Comparison of ENCODE assay signal across 18 mouse cellular contexts in genomic region chr7:72259045-72259444, GRCm38 (mm10). TPM values are rescaled to one million over a fixed set of nuclear protein-coding genes. Genes with fewer than 3 reads are reported as not detected.
DNase-seq lines count a peak whose midpoint lies in the region; ATAC-seq and TF ChIP-seq lines count a peak whose summit lies in the region.
"Had no signal": no experiment of that assay in that cellular context is flagged by ENCODE, and none has a peak within 500 bp of the region (broad histone marks: within the 10 kb centered on the region; RNA-seq: fewer than 3 reads in every experiment).

No protein-coding gene starts in this region.

- peak; percentile 80 for DNase-seq in left cerebral cortex, postnatal 4 days
- no peak for DNase-seq in left cerebral cortex, postnatal 14 days (ENCODE audit: low spot score in 2 of 2)
- DNase-seq in cerebellum, adult 2 months = peak; percentile 25 to 60
- peak; percentile 6 for DNase-seq in cerebellum, adult 9-11 months
- peak; percentile 42 to 52 for DNase-seq in cerebellum, postnatal 36 days
- DNase-seq in thymus, adult 2 months = no peak
- DNase-seq: adrenal gland, adult 8-10 months; embryo, embryonic 11 days; gastrocnemius, postnatal 10 days; heart, adult 18-20 months; heart, postnatal 10 days; kidney, adult 2 months had no signal

- TF ChIP-seq CTCF in cerebellum, adult 2 months (IDR thresholded peaks at IDR 0.05; ENCODE audit: borderline replicate concordance, insufficient read depth, low read depth, low read length) = no peak
- TF ChIP-seq CTCF in thymus, adult 2 months (IDR thresholded peaks at IDR 0.05; ENCODE audit: borderline replicate concordance, control insufficient read depth, extremely low read depth, insufficient read depth, low read length, poor library complexity) = no peak

- H3K4me2 ChIP-seq in kidney, embryonic 15.5 days = no peak overlapping the region
- H3K4me2 ChIP-seq: embryonic facial prominence, embryonic 15.5 days; hindbrain, embryonic 14.5 days had no signal

- 14% methylated on average over 10 of the region's 10 CpGs for WGBS in cerebellum, adult 2 months
- 89% methylated on average over 10 of the region's 10 CpGs for WGBS in kidney, embryonic 15.5 days
- WGBS in thymus, adult 2 months = 94% methylated on average over 10 of the region's 10 CpGs

- no peak for TF ChIP-seq POLR2A in cerebellum, adult 2 months (IDR thresholded peaks at IDR 0.05; ENCODE audit: borderline replicate concordance, insufficient read depth, low read length)
- TF ChIP-seq POLR2A in thymus, adult 2 months (IDR thresholded peaks at IDR 0.05; ENCODE audit: control insufficient read depth, extremely low read depth, insufficient read depth, low read length, poor library complexity) = no peak

- no peak overlapping the region for H3K9ac ChIP-seq in kidney, embryonic 15.5 days
- H3K9ac ChIP-seq: embryonic facial prominence, embryonic 15.5 days; hindbrain, embryonic 14.5 days had no signal

- ATAC-seq in kidney, embryonic 15.5 days (replicated peaks; ENCODE audit: low FRiP score) = no peak
- ATAC-seq: forebrain, embryonic 16.5 days; intestine, embryonic 16.5 days had no signal

- H3K36me3 ChIP-seq in kidney, embryonic 15.5 days = no peaks in the 10 kb centered on the region
- no peaks in the 10 kb centered on the region for H3K36me3 ChIP-seq in thymus, adult 2 months (ENCODE audit: control insufficient read depth, insufficient read depth, low read length)
- H3K36me3 ChIP-seq: embryonic facial prominence, embryonic 15.5 days; heart, embryonic 10.5 days had no signal

- no peak overlapping the region for H3K27ac ChIP-seq in cerebellum, adult 2 months (ENCODE audit: insufficient read depth, low read length)
- no peak overlapping the region for H3K27ac ChIP-seq in kidney, embryonic 15.5 days
- no peak overlapping the region for H3K27ac ChIP-seq in thymus, adult 2 months (ENCODE audit: control insufficient read depth, insufficient read depth, low read length)
- H3K27ac ChIP-seq: embryonic facial prominence, embryonic 15.5 days; heart, embryonic 10.5 days; hindbrain, embryonic 14.5 days had no signal

- H3K27me3 ChIP-seq in cerebellum, adult 2 months (ENCODE audit: control insufficient read depth, insufficient read depth, low read length) = no peaks in the 10 kb centered on the region
- no peaks in the 10 kb centered on the region for H3K27me3 ChIP-seq in kidney, embryonic 15.5 days
- no peaks in the 10 kb centered on the region for H3K27me3 ChIP-seq in thymus, adult 2 months (ENCODE audit: control insufficient read depth, insufficient read depth, low read length)
- H3K27me3 ChIP-seq: embryonic facial prominence, embryonic 15.5 days had no signal

- no peak overlapping the region for H3K4me3 ChIP-seq in cerebellum, adult 2 months (replicated peaks; ENCODE audit: insufficient read depth, low read depth, low read length)
- no peak overlapping the region for H3K4me3 ChIP-seq in kidney, embryonic 15.5 days (replicated peaks)
- H3K4me3 ChIP-seq in thymus, adult 2 months (ENCODE audit: control insufficient read depth, insufficient read depth, low read length) = no peak overlapping the region
- H3K4me3 ChIP-seq: embryonic facial prominence, embryonic 15.5 days; heart, embryonic 10.5 days had no signal

- intact Hi-C loops in left cerebral cortex, postnatal 4 days (cut with DNase I) = no loop called here
- intact Hi-C loops in left cerebral cortex, postnatal 14 days (cut with DNase I) = no loop called here

- no peaks in the 10 kb centered on the region for H3K4me1 ChIP-seq in cerebellum, adult 2 months (ENCODE audit: control insufficient read depth, insufficient read depth, low read length)
- no peaks in the 10 kb centered on the region for H3K4me1 ChIP-seq in kidney, embryonic 15.5 days
- H3K4me1 ChIP-seq in thymus, adult 2 months (replicated peaks; ENCODE audit: control insufficient read depth, insufficient read depth, low read length) = no peaks in the 10 kb centered on the region
- H3K4me1 ChIP-seq: embryonic facial prominence, embryonic 15.5 days; heart, embryonic 10.5 days had no signal

- H3K9me3 ChIP-seq in kidney, embryonic 15.5 days (replicated peaks) = no peaks in the 10 kb centered on the region
- H3K9me3 ChIP-seq: embryonic facial prominence, embryonic 15.5 days; heart, embryonic 10.5 days had no signal

RNA-seq across cellular contexts. Expression of gene Mctp2, which starts 47.4 kb away (rescaled TPM):
- total RNA-seq in left cerebral cortex, postnatal 4 days (2021) = under 1 TPM; 0.80 to 0.97 TPM
- total RNA-seq in left cerebral cortex, postnatal 14 days (2021) = 1 to 10 TPM; 1.3 to 2.0 TPM
- 0.29 and 0.64 TPM in 2 replicates for polyA plus RNA-seq in cerebellum, adult 2 months (2012; rRNA removed)
- 4.9 and 5.0 TPM in 2 replicates for polyA plus RNA-seq in kidney, embryonic 15.5 days (2015; fragmentation: Nextera tagmentation; extraction: Ambion mirVana)
- polyA plus RNA-seq in thymus, adult 2 months (2012; rRNA removed) = 3.7 and 4.1 TPM in 2 replicates

Comparison
In these comparisons a context has a peak if more than half of its experiments do, and no peak if none do; other contexts are left out.
1. DNase-seq: peak in left cerebral cortex, postnatal 4 days (single experiment), cerebellum, adult 2 months (2 of 2), cerebellum, adult 9-11 months (single experiment) and cerebellum, postnatal 36 days (2 of 2); none in left cerebral cortex, postnatal 14 days (0 of 2) and thymus, adult 2 months (single experiment).